Mouse (Mus musculus) hindbrain, embryonic 16.5 days (tissue): ENCODE results near the gene Tspan15. TPM values are rescaled to one million over a fixed set of nuclear protein-coding genes. Genes with fewer than 3 reads are reported as not detected.

Experiments used
- ATAC-seq: fragments of 200-750 bp; cut with Nextera tagmentation; 2 replicates; pipeline ENCODE4 v1.8.0; 2017; ENCODE audit warnings: moderate TSS enrichment, moderate library complexity
- H3K27ac ChIP-seq: fragments of 300-500 bp; sonication (generic); 2 replicates; pipeline ENCODE4 v1.5.1; 2014; ENCODE audit warnings: low read depth, mild to moderate bottlenecking, control low read depth, low read length, moderate library complexity
- H3K27me3 ChIP-seq: fragments of 300-500 bp; sonication (generic); replicated peaks from 2 replicates; pipeline ENCODE4 v1.6.1; 2014; ENCODE audit warnings: low read length; ENCODE audit not compliant: control insufficient read depth, insufficient read depth
- H3K36me3 ChIP-seq: fragments of 300-500 bp; sonication (generic); 2 replicates; pipeline ENCODE4 v1.6.1; 2014; ENCODE audit warnings: mild to moderate bottlenecking, low read length, moderate library complexity, mixed read lengths; ENCODE audit not compliant: control insufficient read depth, insufficient read depth
- H3K4me1 ChIP-seq: fragments of 300-500 bp; sonication (generic); 2 replicates; pipeline ENCODE4 v1.6.1; 2014; ENCODE audit warnings: low read depth, low read length; ENCODE audit not compliant: control insufficient read depth, insufficient read depth
- H3K4me2 ChIP-seq: fragments of 300-500 bp; sonication (generic); 2 replicates; pipeline ENCODE4 v1.6.1; 2014; ENCODE audit warnings: mild to moderate bottlenecking, low read length, control low read depth, moderate library complexity
- H3K4me3 ChIP-seq: fragments of 300-500 bp; sonication (generic); 2 replicates; pipeline ENCODE4 v1.5.1; 2014; ENCODE audit warnings: mild to moderate bottlenecking, low read length, control low read depth, moderate library complexity
- H3K9ac ChIP-seq: fragments of 300-500 bp; sonication (generic); 2 replicates; pipeline ENCODE4 v1.6.1; 2014; ENCODE audit warnings: low read depth, mild to moderate bottlenecking, control low read depth, low read length, moderate library complexity
- H3K9me3 ChIP-seq: fragments of 300-500 bp; sonication (generic); 2 replicates; pipeline ENCODE4 v1.6.1; 2014; ENCODE audit warnings: mild to moderate bottlenecking, low read length, moderate library complexity; ENCODE audit not compliant: control insufficient read depth
- WGBS: fragments of 180-500 bp; shearing (Covaris S2); extraction: QIAGEN DNeasy Blood & Tissue Kit; methylation state at CpG from one replicate; pipeline ENCODE4 v1.1.7; 2014; 5-methylcytosine and 5-hydroxymethylcytosine counted together
- polyA plus RNA-seq: library from polyadenylated mRNA; unstranded; fragments of >200 nt; fragmentation: Nextera tagmentation; extraction: Ambion mirVana; gene quantifications from 2 replicates; pipeline ENCODE4 v1.2.1, GENCODE M21; 2015

Tspan15 gene
- polyA plus RNA-seq, 1 experiment from 2014 or later: 22.9 TPM

DNA sequence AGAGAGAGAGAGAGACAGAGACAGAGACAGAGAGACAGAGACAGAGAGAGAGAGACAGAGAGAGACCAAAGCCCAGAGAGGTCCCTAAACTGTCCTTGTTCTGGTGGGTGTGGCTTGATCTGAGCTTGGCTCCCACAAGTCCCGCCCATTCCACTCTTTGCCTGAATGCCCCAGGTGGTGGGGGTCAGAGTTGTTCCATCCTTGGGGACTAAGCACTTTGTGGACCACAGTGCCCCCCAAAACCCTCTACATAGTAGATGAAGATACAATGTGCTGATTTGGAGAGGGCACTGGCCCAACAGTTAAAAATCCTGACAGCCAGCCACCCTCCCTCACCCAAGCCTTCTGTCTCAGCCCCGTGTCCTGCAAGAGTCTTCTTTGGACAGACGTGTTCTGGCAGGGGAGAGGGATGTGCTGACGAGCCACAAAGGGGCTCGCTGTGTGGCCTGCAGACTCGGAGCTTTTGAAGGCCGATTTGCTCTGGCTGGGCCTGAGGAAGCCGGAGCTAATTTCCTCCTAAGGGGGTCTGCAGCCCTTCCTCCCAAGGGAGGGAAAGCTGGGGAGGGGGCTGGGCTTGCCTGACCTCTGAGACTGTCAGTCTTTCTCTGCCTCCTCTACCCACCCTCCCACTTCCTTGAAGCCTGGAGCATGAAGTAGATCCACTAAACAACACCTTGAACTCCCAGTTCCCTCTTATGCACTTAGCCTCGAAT, 58.1 kb downstream of the Tspan15 start:
- Histone ChIP-seq H3K9ac (peak overlapping the region; percentile 22; the same call in 1 of the 2 replicates), H3K27ac (no peak overlapping the region), H3K4me3 (no peak overlapping the region), H3K4me2 (no peak overlapping the region), H3K27me3 (peaks cover 10% of the 10 kb centered on the region), H3K36me3 (no peaks in the 10 kb centered on the region), H3K9me3 (no peaks in the 10 kb centered on the region; the same call in 1 of the 2 replicates), H3K4me1 (peaks cover 5% of the 10 kb centered on the region)
- peak; percentile 61; the same call in 1 of the 2 replicates for ATAC-seq
- 9% methylated on average over 9 of the region's 9 CpGs for WGBS

DNA sequence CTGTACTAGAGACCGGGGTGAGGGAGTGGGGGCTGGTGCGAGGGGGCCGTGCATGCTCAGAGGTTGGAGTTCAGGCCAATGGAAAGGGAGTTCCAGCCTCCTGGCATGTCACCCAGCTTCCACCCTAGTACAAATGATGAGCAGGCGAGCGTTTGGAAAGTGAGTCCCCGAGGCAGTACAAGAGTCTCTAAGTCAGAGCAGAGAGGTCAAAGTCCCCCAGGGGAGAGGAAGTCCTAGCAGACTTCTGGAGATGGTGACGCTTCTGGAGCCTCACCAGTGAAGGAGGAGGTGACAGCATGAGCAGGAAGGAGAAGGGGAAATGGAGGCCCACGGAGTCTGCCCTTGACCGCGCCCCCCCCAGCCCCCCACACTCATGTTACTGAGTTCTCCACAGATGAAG, 68.6 kb downstream of the Tspan15 start:
- no peaks in the 10 kb centered on the region for H3K4me1 ChIP-seq
- no peak overlapping the region for H3K4me3 ChIP-seq
- no peaks in the 10 kb centered on the region for H3K9me3 ChIP-seq
- H3K36me3 ChIP-seq: no peaks in the 10 kb centered on the region
- H3K27me3 ChIP-seq: no peaks in the 10 kb centered on the region
- WGBS: 49% methylated on average over 10 of the region's 10 CpGs
- no peak overlapping the region for H3K27ac ChIP-seq
- no peak overlapping the region for H3K4me2 ChIP-seq
- ATAC-seq: no peak
- no peak overlapping the region for H3K9ac ChIP-seq

DNA sequence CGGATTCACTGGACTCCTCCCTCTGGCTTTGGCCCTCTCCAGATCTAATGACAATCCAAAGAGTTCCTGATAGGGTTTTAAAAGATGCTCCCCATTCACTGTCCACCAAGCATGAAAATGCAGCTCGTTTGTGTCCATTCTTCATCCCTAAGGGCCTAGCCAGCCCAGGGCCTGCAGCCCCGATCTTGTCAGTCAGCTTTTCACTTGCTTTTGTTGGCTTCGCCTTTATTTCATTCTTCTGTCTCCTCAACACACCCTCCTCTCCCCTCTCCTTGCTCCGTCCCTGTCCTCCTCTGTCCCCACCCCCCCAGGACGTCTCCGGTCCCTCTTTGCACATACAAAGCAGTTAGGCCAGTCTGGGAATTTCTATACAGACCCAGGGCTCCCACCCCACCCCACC, 81.1 kb downstream of the Tspan15 start:
- Histone ChIP-seq H3K36me3 (no peaks in the 10 kb centered on the region), H3K27me3 (peaks cover 12% of the 10 kb centered on the region), H3K4me2 (no peak overlapping the region), H3K27ac (no peak overlapping the region), H3K9ac (no peak overlapping the region), H3K4me1 (no peaks in the 10 kb centered on the region), H3K4me3 (no peak overlapping the region), H3K9me3 (peaks cover 9% of the 10 kb centered on the region; the same call in 1 of the 2 replicates)
- WGBS: 13% methylated on average over 7 of the region's 7 CpGs
- no peak for ATAC-seq

DNA sequence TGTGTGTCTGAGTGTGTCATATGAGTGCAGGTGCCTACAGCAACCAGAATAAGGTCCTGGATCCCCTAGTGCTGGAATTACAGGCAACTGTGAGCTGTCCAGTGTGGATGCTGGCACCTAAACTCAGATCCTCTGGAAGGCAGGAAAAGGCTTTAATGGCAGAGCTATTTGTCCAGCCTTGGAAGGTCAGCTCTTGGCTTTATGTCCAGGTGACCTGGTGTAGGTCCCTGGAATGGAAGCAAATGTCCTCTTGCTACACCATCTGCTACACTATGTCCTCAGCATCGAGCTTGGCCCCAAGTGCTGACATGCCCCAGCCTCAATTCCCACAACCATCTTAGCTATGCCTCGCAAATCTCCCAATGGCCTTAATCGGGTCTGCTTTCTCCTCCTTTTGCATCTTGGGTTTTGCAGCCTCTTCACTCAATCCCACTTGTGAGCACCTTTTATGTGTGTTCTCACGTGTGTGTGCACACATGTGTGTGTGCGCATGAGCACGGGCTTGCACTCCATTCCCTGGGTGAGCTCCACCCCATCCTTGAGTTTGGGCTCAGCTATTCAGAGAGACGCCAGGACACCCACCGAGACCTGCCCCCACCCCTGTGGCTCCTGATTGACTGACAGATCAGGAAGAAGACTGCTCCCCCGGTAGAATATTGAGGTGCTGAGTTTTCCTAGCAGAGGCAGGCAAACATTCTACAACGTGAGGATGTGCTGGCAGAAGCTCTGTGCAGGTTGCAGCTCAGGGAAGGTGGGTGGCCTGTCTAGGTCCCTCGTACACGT, 83.4 kb downstream of the Tspan15 start:
- no peaks in the 10 kb centered on the region for H3K4me1 ChIP-seq
- H3K9ac ChIP-seq: no peak overlapping the region
- peaks cover 20% of the 10 kb centered on the region for H3K27me3 ChIP-seq
- no peak overlapping the region for H3K4me3 ChIP-seq
- H3K4me2 ChIP-seq: no peak overlapping the region
- no peaks in the 10 kb centered on the region for H3K36me3 ChIP-seq
- 43% methylated on average over 12 of the region's 12 CpGs for WGBS
- H3K9me3 ChIP-seq: no peaks in the 10 kb centered on the region
- no peak overlapping the region for H3K27ac ChIP-seq
- ATAC-seq: no peak

DNA sequence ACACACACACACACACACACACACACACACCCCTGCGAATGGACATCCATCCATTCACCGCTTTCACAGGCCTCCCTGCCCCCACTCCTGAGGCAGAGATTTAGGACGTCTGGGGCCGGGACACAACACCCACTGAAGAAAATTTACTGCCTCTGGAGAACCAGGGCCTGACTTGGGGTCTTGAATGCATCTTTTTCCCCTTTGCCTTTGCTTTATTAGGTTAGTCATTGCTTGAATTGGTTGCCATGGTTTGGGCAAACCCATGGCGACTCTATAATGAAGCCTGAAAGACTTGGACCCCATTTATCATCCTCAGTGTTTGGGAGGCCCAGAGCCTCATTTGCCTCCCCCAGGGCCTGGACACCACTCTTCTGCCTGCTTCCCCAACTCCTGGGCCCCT, 85.1 kb downstream of the Tspan15 start:
- no peak overlapping the region for H3K27ac ChIP-seq
- no peaks in the 10 kb centered on the region for H3K4me1 ChIP-seq
- no peak for ATAC-seq
- no peak overlapping the region for H3K4me3 ChIP-seq
- H3K36me3 ChIP-seq: no peaks in the 10 kb centered on the region
- no peak overlapping the region for H3K9ac ChIP-seq
- H3K27me3 ChIP-seq: peaks cover 17% of the 10 kb centered on the region
- H3K9me3 ChIP-seq: no peaks in the 10 kb centered on the region
- WGBS: 31% methylated on average over 5 of the region's 5 CpGs
- no peak overlapping the region for H3K4me2 ChIP-seq

DNA sequence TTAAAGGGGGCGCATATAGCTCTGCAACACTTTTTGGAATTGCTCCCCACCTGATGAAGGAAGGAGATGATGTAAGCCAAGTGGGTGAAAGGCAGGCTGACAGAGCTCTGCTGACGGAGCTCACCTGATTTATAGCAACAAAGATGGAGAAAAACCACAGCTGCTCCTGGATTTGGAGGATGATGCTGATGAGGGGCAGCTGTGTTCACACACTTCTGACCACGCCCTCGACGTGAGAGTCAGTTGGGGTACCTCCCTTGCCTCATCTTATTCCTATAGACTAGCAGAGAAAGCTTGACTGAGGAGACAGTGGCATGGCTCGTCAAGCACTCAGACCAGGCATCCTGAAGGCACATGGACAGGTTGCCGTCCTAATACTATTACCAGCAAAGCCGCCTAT, 87.2 kb downstream of the Tspan15 start, which contains the start of gene Fam241b:
Gene Fam241b (minus strand): TSS at position 101 of the 400 bp plus-strand sequence.
- Histone ChIP-seq H3K9me3 (no peaks in the 10 kb centered on the region), H3K4me2 (no peak within 1 kb of the TSS), H3K36me3 (no peaks in the 10 kb centered on the region), H3K4me1 (no peaks in the 10 kb centered on the region), H3K27ac (no peak within 1 kb of the TSS), H3K27me3 (peaks cover 11% of the 10 kb centered on the region; the same call in 1 of the 2 replicates), H3K9ac (no peak within 1 kb of the TSS; the same call in 1 of the 2 replicates), H3K4me3 (no peak within 1 kb of the TSS)
- 69% methylated on average over 8 of the region's 8 CpGs for WGBS
- no peak for ATAC-seq

DNA sequence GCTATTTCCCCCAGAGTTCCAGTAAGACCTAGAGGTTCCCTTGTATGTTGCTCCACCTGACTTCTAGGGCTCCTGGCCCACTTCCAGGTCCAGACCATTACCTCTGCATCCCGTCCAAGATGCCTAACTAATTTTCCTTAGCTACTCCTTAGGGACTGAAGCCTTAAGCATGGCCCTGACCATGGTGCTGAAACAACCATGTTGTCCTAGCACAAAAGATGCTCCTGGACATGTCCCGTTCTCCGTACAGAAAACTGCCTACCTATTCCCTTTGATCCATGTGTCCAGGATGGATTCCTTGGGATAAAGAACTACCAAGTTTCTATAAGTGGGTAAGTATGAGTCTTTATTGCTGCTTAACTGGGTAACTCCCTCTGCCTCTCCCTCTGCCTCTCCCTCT, 93.0 kb downstream of the Tspan15 start:
- ATAC-seq: no peak
- WGBS: 16% methylated on average over 3 of the region's 3 CpGs
- Histone ChIP-seq H3K4me2 (no peak overlapping the region), H3K9me3 (no peaks in the 10 kb centered on the region), H3K4me3 (no peak overlapping the region), H3K9ac (no peak overlapping the region), H3K4me1 (peaks cover 2% of the 10 kb centered on the region), H3K27me3 (peaks cover 35% of the 10 kb centered on the region), H3K27ac (no peak overlapping the region), H3K36me3 (no peaks in the 10 kb centered on the region)

DNA sequence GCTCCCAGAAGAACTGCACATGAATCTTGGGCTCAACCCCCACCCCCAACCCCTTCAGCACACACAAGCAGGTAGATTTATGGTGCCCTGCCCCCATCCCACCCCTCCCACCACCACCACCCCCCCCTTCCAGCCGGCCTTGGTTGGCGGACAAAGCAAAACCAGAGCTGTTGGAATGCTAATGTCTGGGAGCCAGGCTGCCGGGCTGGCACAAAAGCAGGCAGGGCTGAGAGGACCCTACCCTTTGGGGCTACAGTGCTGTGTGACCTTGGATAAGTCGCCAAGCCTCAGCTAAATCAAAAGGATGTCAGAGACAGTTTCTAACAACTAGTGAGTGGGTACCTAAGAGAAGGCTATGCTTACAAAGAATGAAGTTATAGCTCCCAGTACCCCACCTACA, 93.9 kb downstream of the Tspan15 start:
- 0% methylated on average over 4 of the region's 4 CpGs for WGBS
- no peak overlapping the region for H3K4me2 ChIP-seq

DNA sequence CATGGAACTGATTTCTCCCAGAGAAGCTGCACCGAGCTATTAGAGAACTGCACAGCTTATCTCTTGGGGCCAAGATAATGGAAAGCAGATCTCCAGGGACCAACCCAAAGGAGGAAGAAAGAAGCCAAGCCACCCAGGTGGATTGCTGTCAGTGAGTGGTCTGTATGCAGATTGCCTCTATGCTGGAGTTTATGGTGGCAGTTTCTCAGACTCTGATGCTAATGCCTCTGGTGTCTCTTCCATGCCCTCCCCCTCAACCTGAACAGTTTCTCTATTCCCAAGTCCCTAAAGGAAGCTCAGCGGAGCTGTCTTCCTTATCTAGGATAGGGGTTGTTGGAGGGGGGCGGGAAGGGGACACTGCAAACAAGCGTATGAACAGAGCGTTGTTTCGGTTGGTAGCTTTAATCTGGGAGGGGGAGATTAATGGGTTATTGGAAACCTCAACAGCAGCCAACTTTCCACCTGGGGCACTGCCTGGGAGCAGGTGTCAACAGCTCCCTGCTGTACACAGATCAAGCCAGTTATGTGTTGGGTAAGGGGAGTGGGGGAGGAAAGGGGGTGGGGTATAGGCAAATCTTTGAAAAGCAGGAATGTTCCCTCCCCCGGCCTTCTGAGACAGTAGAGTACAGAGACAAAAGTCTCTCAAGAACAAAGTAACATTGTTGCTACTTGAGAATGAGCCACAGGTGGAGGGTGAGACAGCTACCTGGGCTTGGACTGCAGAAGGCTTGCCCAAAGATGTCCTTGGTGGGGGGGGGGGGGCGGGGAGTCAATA, 95.2 kb downstream of the Tspan15 start:
- H3K9ac ChIP-seq: no peak overlapping the region
- ATAC-seq: no peak
- peaks cover 56% of the 10 kb centered on the region for H3K27me3 ChIP-seq
- WGBS: 4% methylated on average over 8 of the region's 8 CpGs
- no peak overlapping the region for H3K4me2 ChIP-seq
- no peak overlapping the region for H3K27ac ChIP-seq
- H3K4me3 ChIP-seq: no peak overlapping the region
- H3K36me3 ChIP-seq: no peaks in the 10 kb centered on the region
- H3K4me1 ChIP-seq: peaks cover 9% of the 10 kb centered on the region
- H3K9me3 ChIP-seq: no peaks in the 10 kb centered on the region

More for the DNA sequence above, 93.9 kb downstream of the Tspan15 start:
- H3K4me3 ChIP-seq: no peak overlapping the region
- no peak for ATAC-seq
- no peaks in the 10 kb centered on the region for H3K9me3 ChIP-seq
- no peak overlapping the region for H3K27ac ChIP-seq
- H3K4me1 ChIP-seq: peaks cover 9% of the 10 kb centered on the region
- no peaks in the 10 kb centered on the region for H3K36me3 ChIP-seq
- no peak overlapping the region for H3K9ac ChIP-seq
- H3K27me3 ChIP-seq: peaks cover 44% of the 10 kb centered on the region
